8 mouse cellular contexts compared by ENCODE assay signal in genomic region chr5:76025996-76026665, GRCm38 (mm10). TPM values are rescaled to one million over a fixed set of nuclear protein-coding genes. Genes with fewer than 3 reads are reported as not detected.
DNase-seq lines count a peak whose midpoint lies in the region; ATAC-seq lines count a peak whose summit lies in the region.

No protein-coding gene starts in this region.

- H3K36me3 ChIP-seq in heart, embryonic 10.5 days, result no peaks in the 10 kb centered on the region

- no peak overlapping the region for H3K4me3 ChIP-seq in heart, embryonic 10.5 days

- ATAC-seq in common myeloid progenitor, adult 5-6 weeks (replicated peaks; ENCODE audit: low read depth, poor library complexity, severe bottlenecking), result 0 out of 2 replicates have a peak, but pooled peaks have one; percentile 50

- H3K27me3 ChIP-seq in heart, embryonic 10.5 days (ENCODE audit: insufficient read depth, poor library complexity, severe bottlenecking), result no peaks in the 10 kb centered on the region

- peak; percentile 29 to 32 for DNase-seq in heart, adult 9 months (ENCODE audit: low spot score in 2 of 2)
- no peak for DNase-seq in heart, embryonic 10.5 days (ENCODE audit: low spot score)
- DNase-seq in urinary bladder, postnatal 25 days (ENCODE audit: low spot score), result peak; percentile 19
- no peak for DNase-seq in urinary bladder, adult 18-20 months (ENCODE audit: low spot score in 2 of 2)
- peak; percentile 78 for DNase-seq in lung, postnatal 36 days
- no peak for DNase-seq in testis, postnatal 14 days (ENCODE audit: low spot score)
- DNase-seq in MN1 (ENCODE audit: low spot score), result no peak

- no peaks in the 10 kb centered on the region for H3K9me3 ChIP-seq in heart, embryonic 10.5 days

- peaks cover 27% of the 10 kb centered on the region for H3K4me1 ChIP-seq in heart, embryonic 10.5 days

- H3K27ac ChIP-seq in heart, embryonic 10.5 days, result no peak overlapping the region

- 57% methylated on average over 4 of the region's 4 CpGs for WGBS in heart, embryonic 10.5 days

RNA-seq across cellular contexts. Expression of gene Kdr, which starts 47.9 kb away (rescaled TPM):
- 36.7 and 48.1 TPM in 2 replicates for polyA plus RNA-seq in heart, embryonic 10.5 days (2016; fragmentation: Nextera tagmentation; extraction: Ambion mirVana)
- total RNA-seq in common myeloid progenitor, adult 5-6 weeks (2017), result 0.39 and 0.46 TPM in 2 replicates

Comparison
In these comparisons a context has a peak if more than half of its experiments do, and no peak if none do; other contexts are left out.
1. DNase-seq: peak in heart, adult 9 months (2 of 2), urinary bladder, postnatal 25 days (single experiment) and lung, postnatal 36 days (single experiment); none in heart, embryonic 10.5 days (single experiment), urinary bladder, adult 18-20 months (0 of 2), testis, postnatal 14 days (single experiment) and MN1 (single experiment).